Mouse (Mus musculus) neural tube, embryonic 11.5 days (tissue): ENCODE data around the gene Ctsll3. TPM values are rescaled to one million over a fixed set of nuclear protein-coding genes. Genes with fewer than 3 reads are reported as not detected.
A peak's percentile ranks its signal among the peaks of the same experiment; 100 is the strongest.

ENCODE experiments used
- ATAC-seq: fragments of 200-750 bp; cut with Nextera tagmentation; 2 replicates; pipeline ENCODE4 v1.8.0; 2017; ENCODE audit warnings: moderate number of reproducible peaks, mild to moderate bottlenecking, moderate TSS enrichment, moderate library complexity; ENCODE audit not compliant: insufficient read depth, low FRiP score, low TSS enrichment
- DNase-seq: peaks from one replicate; pipeline ENCODE4 v3.0.0-alpha.2; 2015; ENCODE audit warnings: low spot score
- H3K27ac ChIP-seq: fragments of 300-500 bp; sonication (generic); 2 replicates; pipeline ENCODE4 v1.5.1; 2014; ENCODE audit warnings: low read depth, mild to moderate bottlenecking, low read length
- H3K27me3 ChIP-seq: fragments of 300-500 bp; sonication (generic); 2 replicates; pipeline ENCODE4 v1.6.1; 2014; ENCODE audit warnings: mild to moderate bottlenecking, low read length, mixed read lengths; ENCODE audit not compliant: control insufficient read depth, insufficient read depth
- H3K36me3 ChIP-seq: fragments of 300-500 bp; sonication (generic); 2 replicates; pipeline ENCODE4 v1.6.1; 2014; ENCODE audit warnings: mild to moderate bottlenecking, low read length, moderate library complexity, mixed read lengths; ENCODE audit not compliant: control insufficient read depth, insufficient read depth
- H3K4me1 ChIP-seq: fragments of 300-500 bp; sonication (generic); 2 replicates; pipeline ENCODE4 v1.6.1; 2014; ENCODE audit warnings: low read length, mixed read lengths; ENCODE audit not compliant: control insufficient read depth, insufficient read depth
- H3K4me2 ChIP-seq: fragments of 300-500 bp; sonication (generic); 2 replicates; pipeline ENCODE4 v1.6.1; 2014; ENCODE audit warnings: low read depth, mild to moderate bottlenecking, moderate library complexity
- H3K4me3 ChIP-seq: fragments of 300-500 bp; sonication (generic); 2 replicates; pipeline ENCODE4 v1.5.1; 2014; ENCODE audit warnings: low read depth, low read length
- H3K9ac ChIP-seq: fragments of 300-500 bp; sonication (generic); 2 replicates; pipeline ENCODE4 v1.6.1; 2014; ENCODE audit warnings: mild to moderate bottlenecking, low read length
- H3K9me3 ChIP-seq: fragments of 300-500 bp; sonication (generic); 2 replicates; pipeline ENCODE4 v1.6.1; 2016; ENCODE audit warnings: low read length; ENCODE audit not compliant: control insufficient read depth
- WGBS: fragments of 180-500 bp; shearing (Covaris S2); extraction: QIAGEN DNeasy Blood & Tissue Kit; methylation state at CpG from one replicate; pipeline ENCODE4 v1.1.7; 2014; 5-methylcytosine and 5-hydroxymethylcytosine counted together
- polyA plus RNA-seq: library from polyadenylated mRNA; unstranded; fragments of >200 nt; fragmentation: Nextera tagmentation; extraction: Ambion mirVana; gene quantifications from 2 replicates; pipeline ENCODE4 v1.2.1, GENCODE M21; 2014

Gene Ctsll3
- polyA plus RNA-seq, 1 experiment from 2014 or later, result not detected

GRCm38 (mm10) chr13:60759136-60759535, 43.5 kb downstream of the Ctsll3 start:
- 46% methylated on average over 6 of the region's 6 CpGs for WGBS
- Histone ChIP-seq H3K27me3 (no peaks in the 10 kb centered on the region), H3K9me3 (no peaks in the 10 kb centered on the region), H3K4me3 (no peak overlapping the region), H3K4me2 (no peak overlapping the region), H3K9ac (no peak overlapping the region), H3K4me1 (no peaks in the 10 kb centered on the region), H3K36me3 (peaks cover 10% of the 10 kb centered on the region), H3K27ac (no peak overlapping the region)
- DNase-seq (peak; percentile 46), ATAC-seq (no peak)

GRCm38 (mm10) chr13:60757292-60757691, 45.4 kb downstream of the Ctsll3 start:
- Histone ChIP-seq H3K9ac (no peak overlapping the region), H3K36me3 (peaks cover 8% of the 10 kb centered on the region), H3K27me3 (no peaks in the 10 kb centered on the region), H3K9me3 (no peaks in the 10 kb centered on the region), H3K4me3 (no peak overlapping the region), H3K4me2 (no peak overlapping the region), H3K27ac (no peak overlapping the region), H3K4me1 (no peaks in the 10 kb centered on the region)
- DNase-seq, result no peak
- no peak for ATAC-seq
- 89% methylated on average over 13 of the region's 13 CpGs for WGBS

- H3K4me1 ChIP-seq, result no peaks in the 10 kb centered on the region
- 57% methylated on average over 2 of the region's 2 CpGs for WGBS
- H3K4me2 ChIP-seq, result no peak overlapping the region
- DNase-seq, result no peak
- H3K9me3 ChIP-seq, result no peaks in the 10 kb centered on the region
- H3K36me3 ChIP-seq, result peaks cover 3% of the 10 kb centered on the region
- H3K4me3 ChIP-seq, result no peak overlapping the region
- no peaks in the 10 kb centered on the region for H3K27me3 ChIP-seq
- no peak for ATAC-seq
- no peak overlapping the region for H3K27ac ChIP-seq
- H3K9ac ChIP-seq, result no peak overlapping the region
Measured at GRCm38 (mm10) chr13:60755251-60755650, 47.4 kb downstream of the Ctsll3 start.

GRCm38 (mm10) chr13:60753216-60753615, 49.4 kb downstream of the Ctsll3 start:
- Histone ChIP-seq H3K9ac (no peak overlapping the region), H3K4me3 (no peak overlapping the region), H3K27ac (no peak overlapping the region), H3K27me3 (no peaks in the 10 kb centered on the region), H3K4me1 (no peaks in the 10 kb centered on the region), H3K4me2 (no peak overlapping the region), H3K9me3 (no peaks in the 10 kb centered on the region), H3K36me3 (peaks cover 3% of the 10 kb centered on the region)
- 97% methylated on average over 6 of the region's 6 CpGs for WGBS
- ATAC-seq, result no peak
- no peak for DNase-seq

GRCm38 (mm10) chr13:60750930-60751329, 51.7 kb downstream of the Ctsll3 start:
- Histone ChIP-seq H3K4me3 (no peak overlapping the region), H3K36me3 (peaks cover 3% of the 10 kb centered on the region), H3K9me3 (no peaks in the 10 kb centered on the region), H3K27ac (no peak overlapping the region), H3K9ac (no peak overlapping the region), H3K4me1 (no peaks in the 10 kb centered on the region), H3K4me2 (no peak overlapping the region), H3K27me3 (no peaks in the 10 kb centered on the region)
- ATAC-seq (no peak), DNase-seq (no peak)
- 94% methylated on average over 7 of the region's 7 CpGs for WGBS

- 89% methylated on average over 2 of the region's 2 CpGs for WGBS
- Histone ChIP-seq H3K27ac (no peak overlapping the region), H3K36me3 (peaks cover 3% of the 10 kb centered on the region), H3K9ac (no peak overlapping the region), H3K27me3 (no peaks in the 10 kb centered on the region), H3K4me1 (no peaks in the 10 kb centered on the region), H3K4me2 (no peak overlapping the region), H3K4me3 (no peak overlapping the region), H3K9me3 (no peaks in the 10 kb centered on the region)
- DNase-seq (peak; percentile 30), ATAC-seq (no peak)
Measured at GRCm38 (mm10) chr13:60748556-60748955, 54.1 kb downstream of the Ctsll3 start.

Other genes starting within 250 kb of the Ctsll3 start
- gene Dapk1, start 200.9 kb downstream of the Ctsll3 start, polyA plus RNA-seq, result 21.6 and 23.4 TPM in 2 replicates
- not detected in 2 replicates for gene BC051665, start 16.5 kb downstream of the Ctsll3 start, polyA plus RNA-seq
- gene 4930486L24Rik, start 61.6 kb upstream of the Ctsll3 start, polyA plus RNA-seq, result not detected in 2 replicates
- 0.20 TPM in 1 of 2 replicates, not detected in the other for gene Gm49392, start 94.0 kb upstream of the Ctsll3 start, polyA plus RNA-seq
- gene Ctla2b, start 94.6 kb upstream of the Ctsll3 start, polyA plus RNA-seq, result 2.4 and 2.5 TPM in 2 replicates
- not detected in 2 replicates for gene Tpbpb, start 102.0 kb upstream of the Ctsll3 start, polyA plus RNA-seq
- not detected in 2 replicates for gene Gm49393, start 132.7 kb upstream of the Ctsll3 start, polyA plus RNA-seq
- 1.3 and 1.7 TPM in 2 replicates for gene Gm49391, start 133.7 kb upstream of the Ctsll3 start, polyA plus RNA-seq
- 10.9 and 11.4 TPM in 2 replicates for gene Ctla2a, start 133.8 kb upstream of the Ctsll3 start, polyA plus RNA-seq
- gene Tpbpa, start 139.1 kb upstream of the Ctsll3 start, polyA plus RNA-seq, result not detected in 2 replicates
- gene Ctsj, start 203.1 kb upstream of the Ctsll3 start, polyA plus RNA-seq, result not detected in 2 replicates
- gene Ctsq, start 237.8 kb upstream of the Ctsll3 start, polyA plus RNA-seq, result not detected in 2 replicates